Mouse (Mus musculus) urinary bladder, postnatal 14 days (tissue): ENCODE measurements at regions not wholly inside any gene's neighbourhood (a gene's known extent, or its start where the extent isn't known, plus 50 kb on each side); places are given as distances from the start of the nearest gene placed in this dataset.
A peak's percentile ranks its signal among the peaks of the same experiment; 100 is the strongest.

Experiments used
- DNase-seq: peaks from one replicate; pipeline ENCODE4 v3.0.0; 2021; ENCODE audit warnings: low spot score

DNA sequence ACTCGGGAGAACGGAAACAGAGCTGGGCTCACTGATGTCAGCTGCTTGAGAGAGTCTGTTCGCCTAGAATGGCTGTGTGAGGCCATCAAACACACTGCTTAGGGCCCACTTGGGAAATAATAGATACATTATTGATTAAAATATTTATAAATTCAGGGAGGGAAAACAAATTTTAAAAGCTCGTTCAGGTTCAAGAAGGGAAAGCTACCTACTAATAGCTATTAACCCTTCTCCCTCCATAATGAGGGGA is 393.0 kb upstream of the Tenm3 start:
- DNase-seq, result no peak

GRCm38 (mm10) chr8:49236021-49236821 is 392.5 kb upstream of the Tenm3 start:
- no peak for DNase-seq

GRCm38 (mm10) chr8:49223841-49224420 is 380.2 kb upstream of the Tenm3 start:
- no peak for DNase-seq

DNA sequence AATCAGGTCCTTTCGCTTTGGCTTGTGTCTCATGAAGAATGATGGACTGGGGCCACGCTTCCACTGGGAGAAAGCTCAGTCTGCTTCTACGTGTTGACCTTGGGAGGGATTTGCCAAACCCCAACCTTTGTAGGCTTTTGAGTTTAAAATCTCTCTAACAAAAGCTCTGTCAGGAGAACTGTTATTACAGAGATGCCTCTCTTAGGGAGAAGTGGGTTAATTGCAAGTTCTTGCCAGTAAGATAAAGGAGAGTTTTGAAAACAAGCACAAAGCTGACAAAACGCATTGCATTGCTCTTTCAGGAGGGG is 351.5 kb upstream of the Tenm3 start:
- no peak for DNase-seq

DNA sequence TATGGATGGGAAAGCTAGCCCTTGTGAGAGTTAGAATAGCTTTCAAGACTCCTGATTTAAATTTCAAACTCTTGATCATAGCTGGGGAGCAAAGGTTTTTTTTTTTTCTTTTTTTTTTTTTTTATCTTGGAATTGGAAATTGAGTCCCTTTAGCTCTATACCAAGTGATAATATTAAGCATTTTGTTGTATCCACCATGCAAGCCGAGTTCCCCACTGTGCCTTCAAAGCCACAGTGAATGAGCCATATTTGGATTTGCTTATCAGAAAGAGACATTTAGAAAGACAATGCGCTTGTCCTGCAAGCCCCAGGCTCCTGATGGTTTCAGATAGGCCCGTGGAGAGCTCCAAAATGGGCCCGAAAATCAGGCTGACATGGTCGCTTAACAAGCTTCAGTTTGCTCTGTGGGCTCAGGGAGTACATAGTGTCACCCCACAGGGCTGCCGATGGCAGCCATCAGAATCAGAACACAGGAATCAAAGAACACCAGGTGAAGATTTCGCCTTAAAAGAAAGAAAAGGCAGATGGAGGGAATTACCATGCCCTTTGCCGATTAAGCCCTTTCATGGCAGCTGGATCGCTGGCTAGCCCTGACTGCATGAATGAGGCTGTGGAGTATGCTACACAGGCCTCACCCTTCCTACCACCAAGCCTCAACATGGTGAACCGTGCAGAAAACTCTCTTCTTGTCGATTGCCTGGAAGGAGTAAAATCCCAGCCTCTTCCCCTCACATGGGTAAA is 351.0 kb upstream of the Tenm3 start:
- no peak for DNase-seq

DNA sequence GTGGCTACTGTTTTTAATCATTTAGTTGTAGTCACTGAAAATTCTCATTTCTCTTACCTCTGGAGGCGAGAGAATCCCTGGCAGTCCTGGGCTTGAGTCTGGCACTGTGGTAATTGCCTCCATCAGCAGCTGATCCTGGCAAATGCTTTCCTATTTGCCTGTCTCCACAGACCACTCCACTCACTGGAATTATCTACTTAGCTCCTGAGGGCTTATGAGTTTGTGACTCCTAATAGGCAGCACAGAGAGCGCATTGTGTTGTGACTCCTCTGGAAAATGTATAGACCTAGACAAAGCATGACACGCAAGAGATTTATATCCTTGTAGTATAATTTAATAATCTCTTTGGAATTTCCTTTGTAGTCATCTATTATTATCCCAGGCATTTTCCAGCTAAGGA is 343.1 kb upstream of the Tenm3 start:
- no peak for DNase-seq

GRCm38 (mm10) chr8:49175386-49175785 is 331.6 kb upstream of the Tenm3 start:
- DNase-seq, result no peak

DNA sequence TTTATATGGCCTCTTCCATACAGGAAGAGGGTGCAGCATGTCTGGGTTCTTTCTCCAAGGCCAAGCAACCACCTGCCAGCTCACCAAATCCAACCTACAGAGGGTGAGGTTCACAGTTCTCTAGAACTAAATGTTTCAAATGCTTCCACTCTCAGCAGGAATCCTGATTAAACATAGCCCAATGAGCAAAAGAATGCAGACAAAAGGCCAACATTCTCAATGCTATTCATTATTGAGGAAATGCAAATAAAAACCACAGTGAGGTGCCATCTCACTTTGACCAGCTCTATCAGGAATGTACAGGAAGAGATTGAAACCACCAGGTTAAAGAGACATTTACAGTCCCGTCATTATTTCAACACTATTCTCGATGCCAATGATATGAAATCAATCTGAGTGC is 331.2 kb upstream of the Tenm3 start:
- DNase-seq, result no peak

DNA sequence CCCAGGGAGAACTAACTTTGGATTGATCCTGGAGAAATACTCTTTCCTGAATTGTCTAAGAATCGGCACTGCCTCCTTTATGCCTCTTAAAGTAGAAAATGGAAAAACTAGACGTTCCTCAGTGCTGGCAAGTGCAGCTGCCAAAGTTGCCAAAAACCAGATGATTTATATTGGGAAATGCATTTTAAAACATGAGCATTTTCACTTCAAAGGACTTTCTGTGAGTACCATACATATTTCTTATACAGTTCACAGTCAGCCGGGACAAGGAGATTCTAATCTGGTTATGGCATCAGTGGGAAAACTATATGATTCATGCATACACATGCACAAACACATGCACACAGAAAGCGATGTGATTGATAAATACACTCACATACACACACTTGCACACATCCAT is 315.6 kb upstream of the Tenm3 start:
- no peak for DNase-seq

DNA sequence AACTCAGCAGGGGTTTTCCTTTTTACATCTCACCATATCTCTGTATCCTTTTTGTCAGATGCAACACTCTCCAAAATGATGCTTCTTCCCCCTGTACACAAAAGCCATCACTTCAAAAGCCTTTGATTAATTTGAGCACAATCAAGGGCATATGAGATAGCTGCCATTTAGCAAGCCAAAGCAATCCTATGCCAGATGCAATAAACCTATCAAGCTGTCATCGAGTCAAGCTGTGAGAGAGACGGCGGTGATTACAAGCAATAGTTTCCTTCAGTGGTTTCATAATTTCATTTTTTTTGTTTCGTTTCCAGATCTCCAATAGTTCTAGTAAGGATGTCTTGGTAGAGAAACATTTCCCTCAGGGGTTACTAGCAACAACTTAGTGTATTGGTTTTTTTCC is 314.4 kb upstream of the Tenm3 start:
- no peak for DNase-seq

DNA sequence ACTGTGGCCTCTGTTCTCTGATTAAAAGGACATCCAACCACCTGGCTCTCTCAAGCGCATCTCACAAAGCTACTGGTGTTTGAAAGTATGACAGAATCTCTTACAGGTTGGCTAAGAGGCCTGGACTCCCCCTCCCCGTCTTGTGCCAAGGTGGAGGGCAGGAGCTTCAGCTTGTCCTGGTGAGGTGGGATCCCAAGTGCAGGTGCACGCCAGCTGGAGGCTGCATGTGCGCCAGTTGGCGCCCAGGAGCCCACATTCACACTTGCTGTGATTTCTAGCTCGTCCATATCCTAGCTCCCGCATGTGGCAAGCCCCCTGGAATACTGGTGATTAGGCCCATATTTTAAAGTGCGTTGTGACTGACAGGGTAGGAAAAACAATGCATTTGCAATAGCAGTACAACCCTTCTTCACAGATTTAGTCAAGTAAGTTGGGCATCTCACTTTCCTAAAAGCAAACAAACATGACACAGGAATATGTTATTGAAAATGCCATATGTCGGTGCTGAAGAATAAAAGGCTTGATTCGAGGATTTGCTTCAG is 292.8 kb upstream of the Tenm3 start:
- no peak for DNase-seq

DNA sequence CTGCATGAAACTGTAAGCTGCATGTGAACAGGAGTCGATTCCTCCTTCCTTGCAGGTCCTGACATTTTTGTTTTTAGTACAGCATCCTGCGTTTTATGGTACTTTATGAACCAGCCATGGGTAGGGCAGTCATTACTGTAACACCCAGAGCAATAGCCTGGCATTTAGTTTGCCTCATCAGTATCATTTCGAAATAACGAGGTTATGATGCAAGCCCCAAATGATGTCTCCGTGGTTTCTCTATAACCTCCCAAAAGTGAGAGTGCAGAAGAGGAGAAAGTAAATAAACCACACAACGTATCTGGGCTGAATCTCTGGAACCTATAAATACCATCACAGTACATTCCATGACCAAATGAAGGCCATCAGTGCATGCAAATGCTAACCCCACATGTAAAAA is 265.3 kb upstream of the Tenm3 start:
- no peak for DNase-seq

- DNase-seq, result no peak
Measured at GRCm38 (mm10) chr8:49108665-49109064, 264.9 kb upstream of the Tenm3 start.

GRCm38 (mm10) chr8:49106531-49106930 is 262.8 kb upstream of the Tenm3 start:
- no peak for DNase-seq

DNA sequence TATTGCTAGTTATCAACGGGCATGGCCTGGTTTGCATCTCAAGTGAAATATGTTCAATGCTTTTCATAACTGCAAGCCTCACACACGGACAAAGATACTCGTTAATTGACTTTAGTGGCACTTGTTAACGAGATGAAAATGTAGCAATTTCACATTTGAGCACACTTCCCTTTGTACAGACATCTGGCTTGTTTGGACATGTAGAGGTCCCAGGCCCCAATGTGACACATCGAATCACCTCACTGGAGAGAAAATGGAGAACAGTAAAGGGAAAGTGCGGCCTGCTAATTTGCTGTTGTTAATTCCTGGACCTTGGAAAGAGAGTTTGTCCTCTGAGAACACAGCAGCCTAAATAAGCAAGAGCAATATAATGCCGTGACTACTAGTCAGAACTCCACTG is 257.4 kb upstream of the Tenm3 start:
- no peak for DNase-seq

- DNase-seq, result no peak
Measured at GRCm38 (mm10) chr8:49084191-49084875, 240.6 kb upstream of the Tenm3 start.

- no peak for DNase-seq
Measured at GRCm38 (mm10) chr8:49069451-49069850, 225.7 kb upstream of the Tenm3 start.

DNA sequence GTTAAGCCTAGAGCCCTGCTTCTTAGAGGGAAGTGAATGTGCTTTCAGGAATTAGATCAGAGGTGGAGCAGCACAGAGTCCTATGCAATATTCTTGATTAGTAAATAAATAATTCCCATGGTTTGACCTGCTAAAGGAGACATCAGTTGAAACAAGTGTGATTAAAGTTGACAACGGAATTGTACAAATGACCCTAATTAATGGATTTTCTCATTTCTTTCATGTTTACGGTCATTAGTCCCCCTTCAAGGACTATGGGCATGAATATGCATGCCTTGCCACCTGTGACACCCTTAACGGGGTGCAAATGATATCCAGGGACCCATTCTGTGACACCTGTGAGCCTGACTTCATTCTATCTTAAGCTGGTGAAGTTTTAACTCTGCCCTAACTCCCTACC is 219.5 kb upstream of the Tenm3 start:
- no peak for DNase-seq

DNA sequence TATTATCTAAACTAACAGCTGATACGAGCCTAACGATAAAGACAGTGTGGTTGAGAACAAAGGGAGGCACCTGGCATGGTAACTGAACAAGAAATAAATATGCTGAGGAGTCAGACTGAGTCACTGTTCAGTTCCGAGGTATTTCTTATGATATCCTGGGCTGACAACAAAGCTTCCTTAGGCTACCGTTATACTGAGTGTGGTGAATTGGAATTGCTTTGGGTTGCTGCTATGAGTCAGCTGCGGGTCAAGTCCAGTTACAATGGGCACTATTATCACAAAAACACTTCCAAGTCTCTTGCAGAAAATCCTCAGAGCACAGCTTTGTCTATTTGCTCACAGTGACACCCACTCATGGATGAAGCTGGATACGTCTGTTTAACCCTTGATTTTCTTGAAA is 199.5 kb upstream of the Tenm3 start:
- DNase-seq, result no peak

DNA sequence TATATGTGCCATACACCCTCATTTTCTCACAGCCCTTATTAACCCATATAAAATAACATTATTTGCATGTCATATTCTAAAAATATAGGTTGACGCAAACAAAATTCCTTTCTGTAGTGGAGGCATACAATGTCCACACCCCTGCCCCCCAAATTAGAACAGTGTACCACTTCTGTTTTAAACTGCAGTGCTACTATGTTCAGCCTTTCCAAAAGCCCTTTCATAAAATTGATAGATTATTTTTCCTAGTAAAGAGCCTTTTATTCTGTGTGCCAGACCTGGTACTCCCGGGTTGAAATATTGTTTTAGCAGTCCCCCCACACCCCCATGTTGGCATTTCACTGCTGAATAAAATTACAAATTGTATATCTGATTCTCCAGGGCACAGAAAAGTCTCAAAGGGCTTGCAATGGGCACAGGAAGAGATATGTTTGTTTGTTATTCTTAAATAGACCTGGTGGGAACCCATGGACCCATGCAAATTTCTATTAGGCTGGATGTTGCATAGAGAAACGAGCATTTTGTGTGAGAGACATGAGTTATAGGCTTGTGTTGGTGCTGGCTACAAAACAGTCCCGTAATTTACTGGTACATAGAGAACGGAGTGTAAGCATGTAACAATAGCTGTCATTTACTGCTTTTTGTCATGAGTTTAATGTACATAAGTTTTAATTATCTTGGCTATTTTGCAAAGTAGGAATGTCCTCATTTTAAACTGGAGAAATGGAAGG is 192.4 kb upstream of the Tenm3 start:
- no peak for DNase-seq

- peak; percentile 4 for DNase-seq
Measured at GRCm38 (mm10) chr8:49035519-49035918, 191.8 kb upstream of the Tenm3 start.

DNA sequence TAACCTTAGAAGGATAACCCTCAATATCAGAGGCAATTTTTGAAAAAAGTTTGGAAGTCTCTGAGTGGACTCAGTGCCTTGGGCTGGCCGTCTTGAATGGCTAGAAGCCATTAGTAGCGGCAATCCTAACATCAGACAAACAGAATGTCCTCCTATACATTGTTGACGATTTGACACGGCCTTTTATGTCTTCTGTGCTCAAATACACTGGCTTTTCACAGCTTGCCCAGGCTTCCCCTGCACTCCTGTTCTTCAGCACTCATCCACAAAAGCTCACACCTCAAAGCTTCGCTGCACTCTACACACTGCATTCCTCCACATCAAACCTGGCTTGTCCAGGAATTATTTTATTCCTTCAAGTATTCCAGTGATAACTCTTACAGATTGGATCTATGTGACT is 186.5 kb upstream of the Tenm3 start:
- DNase-seq, result no peak
